Mouse (Mus musculus): ENCODE results near the gene Hnrnph2. TPM values are rescaled to one million over a fixed set of nuclear protein-coding genes. Genes with fewer than 3 reads are reported as not detected.
A peak's percentile ranks its signal among the peaks of the same experiment; 100 is the strongest.

Gene Hnrnph2
- 187 and 207 TPM in 2 replicates for total RNA-seq (2017)

- ATAC-seq (replicated peaks in 1 of 2; ENCODE audit: insufficient read depth in 1 of 2, low FRiP score in 2 of 2, low TSS enrichment in 1 of 2, low read depth in 1 of 2, poor library complexity in 2 of 2, severe bottlenecking in 2 of 2), result peak; percentile 90 to 94
Measured at GRCm38 (mm10) chrX:134600659-134601379, at the start of gene Hnrnph2, which contains the start of gene Gla. Hnrnph2 (plus strand) TSS chrX:134601179. Gla (minus strand) TSS chrX:134601125.

GRCm38 (mm10) chrX:134553326-134553725 lies 47.7 kb upstream of the Hnrnph2 start:
- ATAC-seq (replicated peaks in 1 of 2; ENCODE audit: insufficient read depth in 1 of 2, low FRiP score in 2 of 2, low TSS enrichment in 1 of 2, low read depth in 1 of 2, poor library complexity in 2 of 2, severe bottlenecking in 2 of 2), result no peak

- ATAC-seq (replicated peaks in 1 of 2; ENCODE audit: insufficient read depth in 1 of 2, low FRiP score in 2 of 2, low TSS enrichment in 1 of 2, low read depth in 1 of 2, poor library complexity in 2 of 2, severe bottlenecking in 2 of 2), result no peak
Measured at GRCm38 (mm10) chrX:134554425-134554824, 46.6 kb upstream of the Hnrnph2 start.

- ATAC-seq (replicated peaks in 1 of 2; ENCODE audit: insufficient read depth in 1 of 2, low FRiP score in 2 of 2, low TSS enrichment in 1 of 2, low read depth in 1 of 2, poor library complexity in 2 of 2, severe bottlenecking in 2 of 2), result peak in 1 of 2 experiments; percentile 32; a peak in 1 of 4 replicates
Measured at GRCm38 (mm10) chrX:134564326-134564725, 36.7 kb upstream of the Hnrnph2 start.

- no peak; a peak in 1 of 4 replicates for ATAC-seq (replicated peaks in 1 of 2; ENCODE audit: insufficient read depth in 1 of 2, low FRiP score in 2 of 2, low TSS enrichment in 1 of 2, low read depth in 1 of 2, poor library complexity in 2 of 2, severe bottlenecking in 2 of 2)
Measured at GRCm38 (mm10) chrX:134566536-134567222, 34.3 kb upstream of the Hnrnph2 start.

- ATAC-seq (replicated peaks in 1 of 2; ENCODE audit: insufficient read depth in 1 of 2, low FRiP score in 2 of 2, low TSS enrichment in 1 of 2, low read depth in 1 of 2, poor library complexity in 2 of 2, severe bottlenecking in 2 of 2), result no peak
Measured at GRCm38 (mm10) chrX:134577896-134578295, 23.1 kb upstream of the Hnrnph2 start.

GRCm38 (mm10) chrX:134580528-134581305 lies 20.3 kb upstream of the Hnrnph2 start:
- no peak for ATAC-seq (replicated peaks in 1 of 2; ENCODE audit: insufficient read depth in 1 of 2, low FRiP score in 2 of 2, low TSS enrichment in 1 of 2, low read depth in 1 of 2, poor library complexity in 2 of 2, severe bottlenecking in 2 of 2)

GRCm38 (mm10) chrX:134582270-134582669 lies 18.7 kb upstream of the Hnrnph2 start:
- ATAC-seq (replicated peaks in 1 of 2; ENCODE audit: insufficient read depth in 1 of 2, low FRiP score in 2 of 2, low TSS enrichment in 1 of 2, low read depth in 1 of 2, poor library complexity in 2 of 2, severe bottlenecking in 2 of 2), result no peak

GRCm38 (mm10) chrX:134582888-134583669 lies 17.9 kb upstream of the Hnrnph2 start, which contains the start of gene Btk:
Btk (minus strand) TSS chrX:134583570.
- ATAC-seq (replicated peaks in 1 of 2; ENCODE audit: insufficient read depth in 1 of 2, low FRiP score in 2 of 2, low TSS enrichment in 1 of 2, low read depth in 1 of 2, poor library complexity in 2 of 2, severe bottlenecking in 2 of 2), result peak; percentile 23 to 30; a peak in 1 of 4 replicates

- ATAC-seq (replicated peaks in 1 of 2; ENCODE audit: insufficient read depth in 1 of 2, low FRiP score in 2 of 2, low TSS enrichment in 1 of 2, low read depth in 1 of 2, poor library complexity in 2 of 2, severe bottlenecking in 2 of 2), result peak; percentile 85 to 92
Measured at GRCm38 (mm10) chrX:134585103-134586002, 15.6 kb upstream of the Hnrnph2 start, which contains the start of gene Rpl36a. Rpl36a (plus strand) TSS chrX:134585654.

GRCm38 (mm10) chrX:134586447-134586846 lies 14.5 kb upstream of the Hnrnph2 start:
- no peak for ATAC-seq (replicated peaks in 1 of 2; ENCODE audit: insufficient read depth in 1 of 2, low FRiP score in 2 of 2, low TSS enrichment in 1 of 2, low read depth in 1 of 2, poor library complexity in 2 of 2, severe bottlenecking in 2 of 2)

GRCm38 (mm10) chrX:134588261-134588660 lies 12.7 kb upstream of the Hnrnph2 start:
- no peak for ATAC-seq (replicated peaks in 1 of 2; ENCODE audit: insufficient read depth in 1 of 2, low FRiP score in 2 of 2, low TSS enrichment in 1 of 2, low read depth in 1 of 2, poor library complexity in 2 of 2, severe bottlenecking in 2 of 2)

GRCm38 (mm10) chrX:134588997-134589396 lies 12.0 kb upstream of the Hnrnph2 start:
- no peak for ATAC-seq (replicated peaks in 1 of 2; ENCODE audit: insufficient read depth in 1 of 2, low FRiP score in 2 of 2, low TSS enrichment in 1 of 2, low read depth in 1 of 2, poor library complexity in 2 of 2, severe bottlenecking in 2 of 2)

- no peak for ATAC-seq (replicated peaks in 1 of 2; ENCODE audit: insufficient read depth in 1 of 2, low FRiP score in 2 of 2, low TSS enrichment in 1 of 2, low read depth in 1 of 2, poor library complexity in 2 of 2, severe bottlenecking in 2 of 2)
Measured at GRCm38 (mm10) chrX:134589836-134590235, 11.1 kb upstream of the Hnrnph2 start.

- no peak; a peak in 1 of 4 replicates for ATAC-seq (replicated peaks in 1 of 2; ENCODE audit: insufficient read depth in 1 of 2, low FRiP score in 2 of 2, low TSS enrichment in 1 of 2, low read depth in 1 of 2, poor library complexity in 2 of 2, severe bottlenecking in 2 of 2)
Measured at GRCm38 (mm10) chrX:134599922-134600565, 935 bp upstream of the Hnrnph2 start.

Data from hematopoietic stem cell, adult 5-6 weeks (primary cell).